Mouse (Mus musculus): ENCODE results near the gene Wbp1l. TPM values are rescaled to one million over a fixed set of nuclear protein-coding genes. Genes with fewer than 3 reads are reported as not detected.

Gene Wbp1l
- polyA plus RNA-seq (2012; fragmentation: generic; extraction: Trizol), result 10 to 100 TPM; 15.2 to 55.6 TPM

DNA sequence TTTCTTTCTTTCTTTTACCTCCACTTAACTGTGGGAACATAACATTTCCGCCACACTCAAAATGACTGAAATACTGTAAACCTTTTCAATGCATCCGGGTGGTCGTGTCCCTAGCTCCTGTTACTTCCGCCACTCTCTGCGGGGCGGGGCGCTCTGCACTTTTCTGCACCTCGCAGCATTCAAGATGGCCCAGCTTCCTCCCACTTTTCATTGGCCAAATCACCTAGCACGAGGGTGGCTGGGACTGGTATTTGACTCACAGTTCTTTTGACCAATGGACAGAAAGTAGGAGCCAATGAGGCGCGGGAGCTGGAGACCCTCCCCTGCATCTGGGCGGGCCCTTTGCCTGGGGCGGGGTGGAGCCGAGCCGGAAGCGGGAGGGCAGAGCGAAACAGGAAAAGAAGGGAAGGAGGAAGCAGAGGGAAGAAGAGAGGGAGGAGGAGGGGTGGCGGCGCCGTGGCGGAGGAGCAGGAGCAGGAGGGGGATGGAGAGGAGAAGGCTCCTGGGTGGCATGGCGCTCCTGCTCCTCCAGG lies at the start of gene Wbp1l:
Gene Wbp1l (plus strand): TSS at position 365 of the 533 bp plus-strand sequence.

DNA sequence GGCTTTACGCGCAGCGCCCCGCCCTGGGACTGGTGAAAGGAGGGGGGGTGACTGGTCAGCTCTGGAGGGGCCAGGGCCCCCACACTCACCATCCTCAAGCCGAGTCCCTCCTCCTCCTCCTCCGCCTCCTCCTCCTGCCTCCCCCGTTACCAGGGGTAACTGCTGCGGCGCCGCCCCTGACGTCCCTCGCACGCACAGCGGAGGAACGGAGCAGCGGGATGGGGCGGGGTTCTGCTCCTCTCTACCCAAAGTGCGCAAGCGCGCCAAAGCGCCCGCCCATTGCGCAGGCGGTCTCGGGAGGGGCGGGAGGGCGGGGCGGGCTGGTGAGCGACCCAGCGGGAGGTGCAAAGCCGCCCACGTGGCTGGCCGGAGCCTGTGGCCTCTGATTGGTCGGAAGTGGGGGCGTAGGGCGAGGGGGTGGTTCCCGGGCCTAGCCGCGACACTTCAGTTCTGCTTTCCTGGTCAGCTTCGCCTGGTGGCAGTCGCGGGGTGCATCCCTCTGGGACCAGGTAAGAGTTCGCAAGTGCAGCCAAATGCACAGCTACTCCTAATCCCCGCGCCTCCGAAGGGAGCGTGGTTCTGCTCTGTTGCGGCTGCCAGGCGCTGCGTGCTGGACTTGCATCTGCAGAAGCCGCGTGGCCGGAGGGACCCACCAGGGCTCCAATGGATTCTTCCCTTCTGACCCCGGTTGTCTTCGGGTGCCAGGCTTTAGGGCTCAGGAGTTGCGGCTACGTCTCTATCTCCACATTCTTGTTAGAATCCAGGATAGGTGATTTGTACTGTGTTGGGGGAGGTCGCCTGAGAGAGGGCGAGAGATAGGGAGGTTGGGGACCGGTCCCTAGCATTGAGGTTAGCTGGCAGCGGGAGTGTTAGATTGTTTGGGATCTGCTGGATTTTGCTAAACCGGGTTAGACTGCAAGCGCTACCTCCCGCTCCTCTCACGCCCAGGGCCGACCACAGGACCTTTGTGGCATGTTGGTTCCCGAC lies 25.6 kb upstream of the Wbp1l start, which contains the start of the genes Arl3 and Sfxn2:
Gene Arl3 (minus strand): TSS at position 248 of the 987 bp plus-strand sequence.
Gene Sfxn2 (plus strand): TSS at position 415 of the 987 bp plus-strand sequence.

DNA sequence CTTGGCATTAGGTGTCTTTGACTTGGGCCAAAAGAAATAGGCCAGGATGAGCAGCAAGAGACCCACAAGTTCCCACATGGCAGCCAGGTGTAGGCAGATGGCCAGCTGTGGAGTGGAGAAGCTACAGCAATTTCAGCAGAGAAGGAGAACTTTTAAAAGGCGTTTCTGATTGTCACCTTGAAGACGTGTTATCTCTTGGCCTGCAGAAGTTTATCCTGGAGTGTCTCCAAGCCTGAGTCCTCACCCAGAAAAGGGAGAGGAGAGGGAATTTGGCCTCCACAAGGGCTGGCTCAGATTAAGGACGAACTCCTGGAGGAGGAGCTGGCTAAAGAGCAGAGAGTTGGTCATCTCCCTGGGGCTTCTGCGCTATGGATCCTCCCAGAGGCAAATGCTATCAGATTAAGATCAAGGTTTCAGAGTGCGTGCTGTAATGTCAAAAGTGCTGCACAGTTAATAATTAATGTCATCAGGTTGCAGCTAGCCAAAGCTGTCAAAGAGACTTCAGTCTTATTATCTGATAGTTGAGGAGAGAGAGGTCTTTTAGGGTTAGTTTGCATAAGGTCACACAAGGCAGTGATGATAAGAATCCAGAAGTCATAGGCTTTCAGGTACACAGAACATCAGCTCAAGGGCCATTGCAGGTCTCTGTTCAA lies 74.0 kb downstream of the Wbp1l start, which contains the start of gene Cyp17a1:
Gene Cyp17a1 (minus strand): TSS at position 407 of the 653 bp plus-strand sequence.

DNA sequence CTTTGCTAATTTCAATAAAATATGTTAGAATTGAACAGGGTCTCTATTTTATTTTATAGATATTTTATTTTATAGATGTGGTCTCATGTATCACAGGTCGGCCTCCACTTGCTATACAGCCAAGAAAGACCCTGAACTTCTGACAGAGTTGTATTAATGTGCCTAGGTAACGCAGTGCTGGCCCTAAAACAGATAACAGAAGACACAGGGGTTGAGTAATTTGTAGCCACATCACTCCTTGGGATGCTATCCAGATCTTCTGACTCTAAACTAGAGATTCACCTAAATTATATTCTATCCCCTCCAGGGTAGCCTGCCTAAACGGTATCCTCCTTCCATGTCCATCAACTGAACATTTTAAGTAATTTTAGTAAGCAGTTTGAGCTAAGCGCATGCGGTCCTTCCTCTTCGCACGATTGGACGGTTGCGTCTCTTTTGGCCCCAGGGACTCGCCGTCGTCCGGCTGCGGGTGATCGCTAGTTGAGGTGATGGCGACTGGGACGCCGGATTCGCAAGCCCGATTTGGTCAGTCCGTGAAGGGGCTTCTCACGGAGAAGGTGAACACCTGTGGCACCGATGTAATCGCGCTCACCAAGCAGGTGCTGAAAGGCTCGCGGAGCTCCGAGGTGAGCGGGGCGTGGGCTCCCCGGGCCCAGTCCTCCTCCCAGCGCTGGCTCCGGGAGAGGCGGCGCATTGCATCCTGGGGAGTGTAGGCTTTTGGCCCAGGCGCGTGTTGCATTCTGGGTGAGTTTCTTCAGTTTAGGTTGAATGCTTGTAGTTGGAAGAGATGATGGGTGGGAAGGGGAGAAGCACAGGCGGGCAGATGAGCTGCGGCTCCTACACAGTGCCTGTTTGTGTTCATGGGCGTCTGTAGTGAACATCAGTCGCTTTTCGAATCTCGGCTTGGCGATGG lies 90.8 kb downstream of the Wbp1l start, which contains the start of gene Borcs7:
Gene Borcs7 (plus strand): TSS at position 447 of the 913 bp plus-strand sequence.

Other genes with a start within 250 kb of the Wbp1l start
- 1 to 10 TPM; 1.2 to 4.6 TPM for gene 2310034G01Rik, start 248.8 kb upstream of the Wbp1l start, polyA plus RNA-seq (2012; fragmentation: generic; extraction: Trizol)
- gene Actr1a, start 203.3 kb upstream of the Wbp1l start, polyA plus RNA-seq (2012; fragmentation: generic; extraction: Trizol), result 100 to 1,000 TPM; 138 to 168 TPM
- gene Sufu, start 202.2 kb upstream of the Wbp1l start, polyA plus RNA-seq (2012; fragmentation: generic; extraction: Trizol), result 10 to 100 TPM in 1 of 2 experiments, 1 to 10 TPM in 1; 6.5 to 28.7 TPM
- 10 to 100 TPM in 1 of 2 experiments, 1 to 10 TPM in 1; 7.1 to 38.0 TPM for gene Trim8, start 97.4 kb upstream of the Wbp1l start, polyA plus RNA-seq (2012; fragmentation: generic; extraction: Trizol)
- gene Arl3, start 25.9 kb upstream of the Wbp1l start, polyA plus RNA-seq (2012; fragmentation: generic; extraction: Trizol), result 100 to 1,000 TPM in 1 of 2 experiments, 10 to 100 TPM in 1; 54.5 to 213 TPM
- gene Sfxn2, start 25.7 kb upstream of the Wbp1l start, polyA plus RNA-seq (2012; fragmentation: generic; extraction: Trizol), result 1 to 10 TPM; 1.1 to 5.3 TPM
- not detected for gene Cyp17a1, start 74.1 kb downstream of the Wbp1l start, polyA plus RNA-seq (2012; fragmentation: generic; extraction: Trizol)
- 10 to 100 TPM in 1 of 2 experiments, 1 to 10 TPM in 1; 2.9 to 12.1 TPM for gene Borcs7, start 90.8 kb downstream of the Wbp1l start, polyA plus RNA-seq (2012; fragmentation: generic; extraction: Trizol)
- under 1 TPM; 0.04 TPM for gene As3mt, start 108.4 kb downstream of the Wbp1l start, polyA plus RNA-seq (2012; fragmentation: generic; extraction: Trizol)
- 10 to 100 TPM in 1 of 2 experiments, 1 to 10 TPM in 1; 2.8 to 11.8 TPM for gene Cnnm2, start 162.5 kb downstream of the Wbp1l start, polyA plus RNA-seq (2012; fragmentation: generic; extraction: Trizol)